Comparison of ENCODE assay signal across 20 mouse cellular contexts in the genomic region with DNA sequence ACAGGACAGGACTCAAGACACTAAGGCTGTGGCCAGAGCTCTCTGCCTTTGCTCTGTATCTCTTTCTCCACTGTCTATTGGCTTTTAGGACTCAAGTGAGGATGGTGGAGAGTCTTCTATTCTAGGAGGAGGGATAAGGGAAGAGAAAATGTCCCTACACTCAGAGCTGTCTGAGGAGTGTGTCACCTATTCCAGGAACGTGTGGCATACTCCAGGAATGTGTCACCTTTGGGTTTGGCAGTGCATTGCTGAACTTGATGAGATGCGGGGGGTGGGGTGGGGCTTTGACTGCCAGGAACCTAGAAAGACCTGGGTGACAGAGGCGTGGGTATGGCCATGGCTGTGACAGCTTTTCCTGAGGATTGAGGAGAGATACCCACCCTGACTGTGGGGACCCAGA.
A peak's percentile ranks its signal among the peaks of the same experiment; 100 is the strongest.
DNase-seq lines count a peak whose midpoint lies in the region; ATAC-seq lines count a peak whose summit lies in the region.
"Had no signal": no experiment of that assay in that cellular context is flagged by ENCODE, and none has a peak within 500 bp of the region (broad histone marks: within the 10 kb centered on the region; RNA-seq: fewer than 3 reads in every experiment).

No protein-coding gene starts in this region.

- ATAC-seq in frontal cortex, adult (ENCODE audit: low TSS enrichment), result no peak
- ATAC-seq: activated CD4-positive, CD25-positive, alpha-beta regulatory T cell, adult 4 months; forebrain, embryonic 13.5 days; forebrain, embryonic 15.5 days had no signal

- peak; percentile 20 for DNase-seq in lung, postnatal 36 days
- DNase-seq in lung, postnatal 14 days, result no peak
- DNase-seq in 3134 (ENCODE audit: extremely low read depth, insufficient read length, low spot score), result peak; percentile 56
- DNase-seq in 3T3-L1 (ENCODE audit: low read depth, low spot score), result peak; percentile 31
- peak; percentile 25 for DNase-seq in NIH3T3 (ENCODE audit: low read depth)
- DNase-seq in embryo, embryonic 10.5 days (ENCODE audit: low spot score), result no peak
- DNase-seq in testis, postnatal 14 days (ENCODE audit: low spot score), result no peak
- DNase-seq: adrenal gland, adult 8-10 months; adrenal gland, postnatal 14 days; adrenal gland, postnatal 36 days; cerebellum, adult 11 months; cerebellum, adult 18-20 months; cerebellum, adult 8-10 months; cerebellum, adult 9-11 months; cerebellum, postnatal 14 days; cerebellum, postnatal 36 days had no signal

Comparison
In these comparisons a context has a peak if more than half of its experiments do, and no peak if none do; other contexts are left out.
1. DNase-seq: peak in lung, postnatal 36 days (single experiment), 3134 (single experiment), 3T3-L1 (single experiment) and NIH3T3 (single experiment); none in lung, postnatal 14 days (single experiment), embryo, embryonic 10.5 days (single experiment) and testis, postnatal 14 days (single experiment).